Mouse (Mus musculus) spleen, adult 10 weeks (tissue): Measurements from ENCODE around the gene Cby3. TPM values are rescaled to one million over a fixed set of nuclear protein-coding genes. Genes with fewer than 3 reads are reported as not detected.

ENCODE experiments used
- polyA plus RNA-seq: library from polyadenylated mRNA; stranded (reverse); fragments of 350-450 nt; fragmentation: Illumina TruSeq; extraction: RNeasy Lipid Tissue Mini Kit (QIAGEN cat#74804); gene quantifications from one replicate; pipeline ENCODE4 v1.2.3, GENCODE M21; 2015; ENCODE audit warnings: low replicate concordance; ENCODE audit not compliant: insufficient read depth

Gene Cby3
- not detected for polyA plus RNA-seq

GRCm38 (mm10) chr11:50354162-50354561 lies at the start of gene Cby3:
Cby3 (plus strand) TSS chr11:50354462.

GRCm38 (mm10) chr11:50325496-50326301 lies 28.6 kb upstream of the Cby3 start, which contains the start of gene Canx:
Canx (minus strand) TSS chr11:50325673.

GRCm38 (mm10) chr11:50376911-50377891 lies 22.9 kb downstream of the Cby3 start, which contains the start of gene Hnrnph1:
Hnrnph1 (plus strand) TSS chr11:50376990.

Other genes starting within 250 kb of the Cby3 start
- 20.5 TPM for gene Tbc1d9b, start 223.1 kb upstream of the Cby3 start, polyA plus RNA-seq
- 2.9 TPM for gene Mrnip, start 180.0 kb upstream of the Cby3 start, polyA plus RNA-seq
- 265 TPM for gene Sqstm1, start 143.6 kb upstream of the Cby3 start, polyA plus RNA-seq
- 9.1 TPM for gene Mgat4b, start 143.6 kb upstream of the Cby3 start, polyA plus RNA-seq
- 1.6 TPM for gene Ltc4s, start 115.8 kb upstream of the Cby3 start, polyA plus RNA-seq
- gene Maml1, start 62.2 kb upstream of the Cby3 start, polyA plus RNA-seq = 18.7 TPM
- gene Canx, start 28.8 kb upstream of the Cby3 start, polyA plus RNA-seq = 321 TPM
- gene Hnrnph1, start 22.5 kb downstream of the Cby3 start, polyA plus RNA-seq = 1,255 TPM
- gene Rufy1, start 76.7 kb downstream of the Cby3 start, polyA plus RNA-seq = 43.7 TPM
- gene Adamts2, start 247.6 kb downstream of the Cby3 start, polyA plus RNA-seq = 2.0 TPM